Comparison of ENCODE assay signal across 10 mouse cellular contexts in genomic region chr2:91480399-91480801, GRCm38 (mm10). TPM values are rescaled to one million over a fixed set of nuclear protein-coding genes. Genes with fewer than 3 reads are reported as not detected.
A peak's percentile ranks its signal among the peaks of the same experiment; 100 is the strongest.
DNase-seq lines count a peak whose midpoint lies in the region; ATAC-seq lines count a peak whose summit lies in the region.
"Had no signal": no experiment of that assay in that cellular context is flagged by ENCODE, and none has a peak within 500 bp of the region (broad histone marks: within the 10 kb centered on the region; RNA-seq: fewer than 3 reads in every experiment).

No protein-coding gene starts in this region.

- peak; percentile 89 for DNase-seq in left cerebral cortex, postnatal 4 days
- no peak for DNase-seq in left cerebral cortex, adult 9 months (ENCODE audit: low spot score in 2 of 2)
- DNase-seq in cerebellum, adult 9-11 months = peak; percentile 81
- no peak for DNase-seq in adrenal gland, adult (ENCODE audit: inconsistent age in 2 of 2, low spot score in 1 of 2)
- DNase-seq in thymus, postnatal 0 days (ENCODE audit: low spot score) = no peak
- DNase-seq: gastrocnemius, postnatal 36 days had no signal

- no peak overlapping the region for H3K4me2 ChIP-seq in forebrain, embryonic 13.5 days
- H3K4me2 ChIP-seq in forebrain, embryonic 12.5 days = no peak overlapping the region
- no peak overlapping the region for H3K4me2 ChIP-seq in midbrain, embryonic 16.5 days (ENCODE audit: low read length)
- H3K4me2 ChIP-seq: limb, embryonic 15.5 days had no signal

- intact Hi-C loops in left cerebral cortex, postnatal 4 days (cut with DNase I) = loop anchor here (2.0 kb wide), 1 partner anchor 196 kb away; no protein-coding TSS in a partner anchor

- no peaks in the 10 kb centered on the region for H3K27me3 ChIP-seq in forebrain, embryonic 13.5 days
- no peaks in the 10 kb centered on the region for H3K27me3 ChIP-seq in forebrain, embryonic 12.5 days
- H3K27me3 ChIP-seq in midbrain, embryonic 16.5 days (ENCODE audit: control insufficient read depth, insufficient read depth, low read depth, low read length) = no peaks in the 10 kb centered on the region
- H3K27me3 ChIP-seq: limb, embryonic 15.5 days had no signal

- peak; percentile 50 for ATAC-seq in forebrain, embryonic 13.5 days
- no peak for ATAC-seq in forebrain, embryonic 12.5 days (ENCODE audit: low FRiP score)
- ATAC-seq in midbrain, embryonic 16.5 days = peak; percentile 47

- H3K36me3 ChIP-seq in forebrain, embryonic 13.5 days (ENCODE audit: poor library complexity, severe bottlenecking) = peaks cover 78% of the 10 kb centered on the region
- peaks cover 76% of the 10 kb centered on the region for H3K36me3 ChIP-seq in forebrain, embryonic 12.5 days (replicated peaks)
- H3K36me3 ChIP-seq in midbrain, embryonic 16.5 days (ENCODE audit: control insufficient read depth, insufficient read depth, low read length) = no peaks in the 10 kb centered on the region

- no peak overlapping the region for H3K27ac ChIP-seq in forebrain, embryonic 13.5 days
- H3K27ac ChIP-seq in forebrain, embryonic 12.5 days = no peak overlapping the region
- H3K27ac ChIP-seq in midbrain, embryonic 16.5 days (ENCODE audit: low read length) = no peak overlapping the region; the same call in 1 of the 2 replicates
- H3K27ac ChIP-seq: limb, embryonic 15.5 days had no signal

- 90% methylated on average over 9 of the region's 9 CpGs for WGBS in forebrain, embryonic 13.5 days
- WGBS in forebrain, embryonic 12.5 days = 96% methylated on average over 9 of the region's 9 CpGs
- 89% methylated on average over 9 of the region's 9 CpGs for WGBS in midbrain, embryonic 16.5 days

- H3K4me1 ChIP-seq in forebrain, embryonic 13.5 days = no peaks in the 10 kb centered on the region
- no peaks in the 10 kb centered on the region for H3K4me1 ChIP-seq in forebrain, embryonic 12.5 days
- no peaks in the 10 kb centered on the region for H3K4me1 ChIP-seq in midbrain, embryonic 16.5 days (ENCODE audit: control insufficient read depth, insufficient read depth, low read length)

- H3K9me3 ChIP-seq in forebrain, embryonic 13.5 days (replicated peaks) = no peaks in the 10 kb centered on the region
- H3K9me3 ChIP-seq in forebrain, embryonic 12.5 days = no peaks in the 10 kb centered on the region
- H3K9me3 ChIP-seq in midbrain, embryonic 16.5 days (replicated peaks; ENCODE audit: control insufficient read depth, low read length, poor library complexity, severe bottlenecking) = no peaks in the 10 kb centered on the region
- H3K9me3 ChIP-seq: limb, embryonic 15.5 days had no signal

- no peak overlapping the region for H3K4me3 ChIP-seq in forebrain, embryonic 13.5 days
- H3K4me3 ChIP-seq in forebrain, embryonic 12.5 days (replicated peaks) = no peak overlapping the region
- no peak overlapping the region for H3K4me3 ChIP-seq in midbrain, embryonic 16.5 days (ENCODE audit: low read depth, low read length)
- H3K4me3 ChIP-seq: limb, embryonic 15.5 days had no signal

- no peak overlapping the region for H3K9ac ChIP-seq in forebrain, embryonic 13.5 days
- H3K9ac ChIP-seq in forebrain, embryonic 12.5 days = no peak overlapping the region
- no peak overlapping the region for H3K9ac ChIP-seq in midbrain, embryonic 16.5 days (ENCODE audit: low read depth, low read length)
- H3K9ac ChIP-seq: limb, embryonic 15.5 days had no signal

RNA-seq across cellular contexts. Expression of gene Lrp4, which starts 23.1 kb away (rescaled TPM):
- polyA plus RNA-seq in forebrain, embryonic 13.5 days (2015; fragmentation: Nextera tagmentation; extraction: Ambion mirVana) = 10.3 and 11.3 TPM in 2 replicates
- 9.1 and 9.5 TPM in 2 replicates for polyA plus RNA-seq in forebrain, embryonic 12.5 days (2016; fragmentation: Nextera tagmentation; extraction: Ambion mirVana)
- 10 to 100 TPM; 14.4 to 15.4 TPM for total RNA-seq in left cerebral cortex, postnatal 4 days (2021)
- 3.6 and 5.0 TPM in 2 replicates for polyA plus RNA-seq in midbrain, embryonic 16.5 days (2015; fragmentation: Nextera tagmentation; extraction: Ambion mirVana)
- 2.0 and 2.4 TPM in 2 replicates for polyA plus RNA-seq in thymus, postnatal 0 days (2015; fragmentation: Nextera tagmentation; extraction: Ambion mirVana)

RNA-seq across cellular contexts. Expression of gene 1110051M20Rik, which starts 35.9 kb away (rescaled TPM):
- 137 and 149 TPM in 2 replicates for polyA plus RNA-seq in forebrain, embryonic 13.5 days (2015; fragmentation: Nextera tagmentation; extraction: Ambion mirVana)
- 110 and 114 TPM in 2 replicates for polyA plus RNA-seq in forebrain, embryonic 12.5 days (2016; fragmentation: Nextera tagmentation; extraction: Ambion mirVana)
- total RNA-seq in left cerebral cortex, postnatal 4 days (2021) = 100 to 1,000 TPM; 106 to 109 TPM
- 173 and 178 TPM in 2 replicates for polyA plus RNA-seq in midbrain, embryonic 16.5 days (2015; fragmentation: Nextera tagmentation; extraction: Ambion mirVana)
- 24.5 and 25.2 TPM in 2 replicates for polyA plus RNA-seq in thymus, postnatal 0 days (2015; fragmentation: Nextera tagmentation; extraction: Ambion mirVana)

RNA-seq across cellular contexts. Expression of gene Ckap5, which starts 46.2 kb away (rescaled TPM):
- 185 and 187 TPM in 2 replicates for polyA plus RNA-seq in forebrain, embryonic 13.5 days (2015; fragmentation: Nextera tagmentation; extraction: Ambion mirVana)
- polyA plus RNA-seq in forebrain, embryonic 12.5 days (2016; fragmentation: Nextera tagmentation; extraction: Ambion mirVana) = 174 and 179 TPM in 2 replicates
- 100 to 1,000 TPM; 156 to 163 TPM for total RNA-seq in left cerebral cortex, postnatal 4 days (2021)
- 99.7 and 110 TPM in 2 replicates for polyA plus RNA-seq in midbrain, embryonic 16.5 days (2015; fragmentation: Nextera tagmentation; extraction: Ambion mirVana)
- 82.1 and 95.1 TPM in 2 replicates for polyA plus RNA-seq in thymus, postnatal 0 days (2015; fragmentation: Nextera tagmentation; extraction: Ambion mirVana)

Comparison
In these comparisons a context has a peak if more than half of its experiments do, and no peak if none do; other contexts are left out.
1. DNase-seq: peak in left cerebral cortex, postnatal 4 days (single experiment) and cerebellum, adult 9-11 months (single experiment); none in left cerebral cortex, adult 9 months (0 of 2), adrenal gland, adult (0 of 2) and thymus, postnatal 0 days (single experiment).